Mouse (Mus musculus) liver, embryonic 12.5 days (tissue): ENCODE results near the gene Kcnq1. TPM values are rescaled to one million over a fixed set of nuclear protein-coding genes. Genes with fewer than 3 reads are reported as not detected.
A peak's percentile ranks its signal among the peaks of the same experiment; 100 is the strongest.

Experiments used
- ATAC-seq: fragments of 200-750 bp; cut with Nextera tagmentation; 2 replicates; pipeline ENCODE4 v1.8.0; 2017; ENCODE audit warnings: moderate number of reproducible peaks, mild to moderate bottlenecking, moderate library complexity
- H3K27ac ChIP-seq: fragments of 300-500 bp; sonication (generic); 2 replicates; pipeline ENCODE4 v1.5.1; 2016; ENCODE audit warnings: mild to moderate bottlenecking
- H3K27me3 ChIP-seq: fragments of 300-500 bp; sonication (generic); replicated peaks from 2 replicates; pipeline ENCODE4 v1.6.1; 2016; ENCODE audit warnings: mild to moderate bottlenecking, moderate library complexity
- H3K36me3 ChIP-seq: fragments of 300-500 bp; sonication (generic); 2 replicates; pipeline ENCODE4 v1.6.1; 2016; ENCODE audit warnings: mild to moderate bottlenecking, moderate library complexity
- H3K4me1 ChIP-seq: fragments of 300-500 bp; sonication (generic); 2 replicates; pipeline ENCODE4 v1.6.1; 2016
- H3K4me2 ChIP-seq: fragments of 300-500 bp; sonication (generic); 2 replicates; pipeline ENCODE4 v1.6.1; 2016; ENCODE audit warnings: mild to moderate bottlenecking, moderate library complexity
- H3K4me3 ChIP-seq: fragments of 300-500 bp; sonication (generic); 2 replicates; pipeline ENCODE4 v1.5.1; 2016; ENCODE audit warnings: mild to moderate bottlenecking, moderate library complexity
- H3K9ac ChIP-seq: fragments of 300-500 bp; sonication (generic); 2 replicates; pipeline ENCODE4 v1.6.1; 2016; ENCODE audit warnings: mild to moderate bottlenecking, moderate library complexity
- H3K9me3 ChIP-seq: fragments of 300-500 bp; sonication (generic); replicated peaks from 2 replicates; pipeline ENCODE4 v1.6.1; 2016; ENCODE audit warnings: mild to moderate bottlenecking, moderate library complexity
- WGBS: fragments of 180-500 bp; shearing (Covaris S2); methylation state at CpG from one replicate; pipeline ENCODE4 v1.1.7; 2016; ENCODE audit not compliant: insufficient replicate concordance; 5-methylcytosine and 5-hydroxymethylcytosine counted together
- polyA plus RNA-seq: library from polyadenylated mRNA; unstranded; fragments of >200 nt; fragmentation: Nextera tagmentation; extraction: Ambion mirVana; gene quantifications from 2 replicates; pipeline ENCODE4 v1.2.1, GENCODE M21; 2016

Kcnq1 gene
- polyA plus RNA-seq, 1 experiment from 2014 or later = 0.21 TPM

GRCm38 (mm10) chr7:143415070-143415469, 308.9 kb downstream of the Kcnq1 start:
- Histone ChIP-seq H3K9ac (no peak overlapping the region), H3K9me3 (no peaks in the 10 kb centered on the region), H3K4me2 (no peak overlapping the region), H3K4me3 (no peak overlapping the region), H3K36me3 (no peaks in the 10 kb centered on the region), H3K27ac (no peak overlapping the region), H3K4me1 (peaks cover 17% of the 10 kb centered on the region), H3K27me3 (no peaks in the 10 kb centered on the region)
- ATAC-seq = no peak
- WGBS = 22% methylated on average over 4 of the region's 4 CpGs

GRCm38 (mm10) chr7:143416406-143416805, 310.2 kb downstream of the Kcnq1 start:
- H3K4me1 ChIP-seq = peaks cover 17% of the 10 kb centered on the region
- 69% methylated on average over 12 of the region's 12 CpGs for WGBS
- H3K27me3 ChIP-seq = no peaks in the 10 kb centered on the region
- no peaks in the 10 kb centered on the region for H3K9me3 ChIP-seq
- ATAC-seq = no peak
- H3K9ac ChIP-seq = no peak overlapping the region
- no peaks in the 10 kb centered on the region for H3K36me3 ChIP-seq
- no peak overlapping the region for H3K4me2 ChIP-seq
- H3K4me3 ChIP-seq = no peak overlapping the region
- H3K27ac ChIP-seq = no peak overlapping the region

GRCm38 (mm10) chr7:143417875-143418274, 311.7 kb downstream of the Kcnq1 start:
- Histone ChIP-seq H3K27ac (no peak overlapping the region), H3K36me3 (no peaks in the 10 kb centered on the region), H3K9ac (no peak overlapping the region), H3K4me2 (no peak overlapping the region), H3K4me3 (no peak overlapping the region), H3K27me3 (no peaks in the 10 kb centered on the region), H3K4me1 (peaks cover 13% of the 10 kb centered on the region; the same call in 1 of the 2 replicates), H3K9me3 (no peaks in the 10 kb centered on the region)
- ATAC-seq = no peak
- WGBS = 67% methylated on average over 5 of the region's 5 CpGs

GRCm38 (mm10) chr7:143419585-143420160, 313.5 kb downstream of the Kcnq1 start:
- Histone ChIP-seq H3K4me3 (no peak overlapping the region), H3K9me3 (no peaks in the 10 kb centered on the region), H3K27me3 (0 out of 2 replicates have a peak, but pooled peaks cover 4% of the 10 kb centered on the region), H3K9ac (no peak overlapping the region), H3K36me3 (no peaks in the 10 kb centered on the region), H3K4me1 (peaks cover 12% of the 10 kb centered on the region; the same call in 1 of the 2 replicates), H3K4me2 (no peak overlapping the region), H3K27ac (no peak overlapping the region)
- ATAC-seq = no peak
- WGBS = 45% methylated on average over 4 of the region's 4 CpGs

- peaks cover 46% of the 10 kb centered on the region for H3K27me3 ChIP-seq
- no peak for ATAC-seq
- WGBS = 65% methylated on average over 23 of the region's 23 CpGs
- H3K9me3 ChIP-seq = no peaks in the 10 kb centered on the region
- H3K27ac ChIP-seq = no peak overlapping the region
- H3K36me3 ChIP-seq = no peaks in the 10 kb centered on the region
- no peak overlapping the region for H3K4me3 ChIP-seq
- H3K4me2 ChIP-seq = no peak overlapping the region
- no peaks in the 10 kb centered on the region for H3K4me1 ChIP-seq
- H3K9ac ChIP-seq = no peak overlapping the region
Observed at GRCm38 (mm10) chr7:143428142-143428813, 322.1 kb downstream of the Kcnq1 start.

GRCm38 (mm10) chr7:143428814-143429499, 322.8 kb downstream of the Kcnq1 start:
- Histone ChIP-seq H3K27me3 (peaks cover 52% of the 10 kb centered on the region), H3K27ac (no peak overlapping the region), H3K4me1 (no peaks in the 10 kb centered on the region), H3K4me3 (no peak overlapping the region), H3K36me3 (no peaks in the 10 kb centered on the region), H3K4me2 (no peak overlapping the region), H3K9me3 (no peaks in the 10 kb centered on the region), H3K9ac (no peak overlapping the region)
- no peak for ATAC-seq
- 39% methylated on average over 2 of the region's 2 CpGs for WGBS

GRCm38 (mm10) chr7:143432631-143433030, 326.5 kb downstream of the Kcnq1 start:
- Histone ChIP-seq H3K4me3 (no peak overlapping the region), H3K4me1 (peaks cover 4% of the 10 kb centered on the region; the same call in 1 of the 2 replicates), H3K27ac (no peak overlapping the region), H3K9me3 (no peaks in the 10 kb centered on the region), H3K4me2 (no peak overlapping the region), H3K27me3 (peaks cover 70% of the 10 kb centered on the region), H3K9ac (no peak overlapping the region), H3K36me3 (no peaks in the 10 kb centered on the region)
- ATAC-seq = no peak
- 50% methylated on average over 1 of the region's 1 CpGs for WGBS

- no peaks in the 10 kb centered on the region for H3K9me3 ChIP-seq
- no peak overlapping the region for H3K9ac ChIP-seq
- 61% methylated on average over 7 of the region's 7 CpGs for WGBS
- H3K27ac ChIP-seq = no peak overlapping the region
- H3K4me1 ChIP-seq = peaks cover 5% of the 10 kb centered on the region; the same call in 1 of the 2 replicates
- no peak overlapping the region for H3K4me2 ChIP-seq
- H3K4me3 ChIP-seq = no peak overlapping the region
- H3K27me3 ChIP-seq = peaks cover 70% of the 10 kb centered on the region
- no peaks in the 10 kb centered on the region for H3K36me3 ChIP-seq
- ATAC-seq = no peak
Observed at GRCm38 (mm10) chr7:143433331-143433730, 327.2 kb downstream of the Kcnq1 start.

GRCm38 (mm10) chr7:143437231-143437893, 331.2 kb downstream of the Kcnq1 start:
- Histone ChIP-seq H3K4me1 (peaks cover 8% of the 10 kb centered on the region; the same call in 1 of the 2 replicates), H3K36me3 (no peaks in the 10 kb centered on the region), H3K27ac (0 out of 2 replicates have a peak overlapping the region, but pooled peaks have one; percentile 6), H3K4me3 (peak overlapping the region; percentile 46), H3K9ac (peak overlapping the region; percentile 58), H3K27me3 (peaks cover 95% of the 10 kb centered on the region), H3K4me2 (peak overlapping the region; percentile 65), H3K9me3 (no peaks in the 10 kb centered on the region)
- no peak for ATAC-seq
- 15% methylated on average over 18 of the region's 18 CpGs for WGBS

- Histone ChIP-seq H3K9ac (peak overlapping the region; percentile 58), H3K4me3 (peak overlapping the region; percentile 46), H3K27me3 (peaks cover 97% of the 10 kb centered on the region), H3K4me2 (peak overlapping the region; percentile 65), H3K36me3 (no peaks in the 10 kb centered on the region), H3K9me3 (no peaks in the 10 kb centered on the region), H3K27ac (0 out of 2 replicates have a peak overlapping the region, but pooled peaks have one; percentile 6), H3K4me1 (peaks cover 8% of the 10 kb centered on the region; the same call in 1 of the 2 replicates)
- WGBS = 7% methylated on average over 60 of the region's 63 CpGs
- ATAC-seq = no peak
Observed at GRCm38 (mm10) chr7:143437894-143438581, 331.9 kb downstream of the Kcnq1 start.

GRCm38 (mm10) chr7:143438965-143439364, 332.8 kb downstream of the Kcnq1 start:
- Histone ChIP-seq H3K4me1 (peaks cover 8% of the 10 kb centered on the region; the same call in 1 of the 2 replicates), H3K27me3 (peaks cover 97% of the 10 kb centered on the region), H3K27ac (no peak overlapping the region), H3K9me3 (no peaks in the 10 kb centered on the region), H3K36me3 (no peaks in the 10 kb centered on the region), H3K9ac (no peak overlapping the region), H3K4me2 (no peak overlapping the region), H3K4me3 (no peak overlapping the region)
- WGBS = 53% methylated on average over 1 of the region's 1 CpGs
- ATAC-seq = no peak
